Mouse (Mus musculus) forebrain, embryonic 16.5 days (tissue): ENCODE measurements around the gene Hgf. TPM values are rescaled to one million over a fixed set of nuclear protein-coding genes. Genes with fewer than 3 reads are reported as not detected.

Experiments
- polyA plus RNA-seq: library from polyadenylated mRNA; unstranded; fragments of >200 nt; fragmentation: Nextera tagmentation; extraction: Ambion mirVana; gene quantifications from 2 replicates; pipeline ENCODE4 v1.2.1, GENCODE M21; 2015

Gene Hgf
- polyA plus RNA-seq, 1 experiment from 2014 or later = 0.84 TPM

Other genes with a start within 250 kb of the Hgf start
- not detected in 2 replicates for gene Gm28710, start 238.3 kb downstream of the Hgf start, polyA plus RNA-seq